Mouse (Mus musculus): ENCODE data around the gene Nsd1.

DNA sequence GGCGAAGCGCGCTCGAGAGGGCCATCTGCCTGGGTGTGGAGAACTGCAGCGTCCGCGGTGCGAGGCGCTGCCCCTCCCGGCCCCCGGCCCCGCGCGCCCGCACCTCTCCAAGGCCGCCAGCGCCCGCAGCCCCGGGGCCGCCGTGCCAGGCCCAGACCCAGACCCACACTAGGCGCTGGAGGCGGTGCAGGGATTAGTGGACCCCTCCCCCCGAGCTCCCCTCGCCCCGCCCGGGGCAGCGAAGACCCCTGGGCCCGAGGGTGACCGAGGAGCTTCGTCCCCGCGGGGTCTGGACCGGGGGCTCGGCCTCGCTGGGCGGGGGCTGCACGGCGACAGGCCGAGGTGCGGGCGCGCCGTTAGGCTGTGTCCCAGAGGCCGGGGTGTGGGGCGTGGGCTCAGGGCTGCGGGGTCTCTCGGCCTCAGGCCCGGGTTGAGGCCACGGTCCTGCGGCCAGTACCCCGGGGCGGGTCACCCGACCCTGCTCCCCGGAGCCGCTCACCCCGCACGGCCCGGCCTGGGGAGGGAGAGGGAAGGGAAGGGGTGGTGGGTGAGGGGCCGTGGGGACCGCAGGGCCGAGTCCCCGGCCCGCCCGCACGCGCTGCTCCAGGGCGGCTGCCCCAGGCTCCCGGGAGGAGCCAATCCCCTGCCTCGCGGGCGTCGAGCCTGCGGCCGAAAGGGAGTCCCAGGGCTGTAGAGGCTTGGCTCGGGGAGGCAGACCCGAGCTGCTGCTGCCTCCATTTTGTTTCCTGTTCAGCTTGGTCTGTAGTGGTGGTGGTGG lies 800 bp downstream of the Nsd1 start:
- no peak for TF ChIP-seq POLR2A (IDR thresholded peaks at IDR 0.05; ENCODE audit: low read depth, low read length)
- TF ChIP-seq CTCF (conservative IDR thresholded peaks at IDR 0.05; ENCODE audit: insufficient read depth, insufficient read length, low read depth, low read length), result no peak
